Mouse (Mus musculus): ENCODE results near the gene Adcy3. TPM values are rescaled to one million over a fixed set of nuclear protein-coding genes. Genes with fewer than 3 reads are reported as not detected.

Adcy3 gene
- polyA plus RNA-seq, 1 experiment from 2014 or later = 8.9 TPM

GRCm38 (mm10) chr12:4189060-4189447, 56.2 kb downstream of the Adcy3 start:
- no peak overlapping the region for H3K4me3 ChIP-seq (ENCODE audit: low read depth, low read length)
- ATAC-seq (ENCODE audit: insufficient number of reproducible peaks, insufficient read depth, low FRiP score, low read depth) = no peak
- H3K9ac ChIP-seq (replicated peaks; ENCODE audit: low read depth, low read length) = no peak overlapping the region
- no peaks in the 10 kb centered on the region for H3K9me3 ChIP-seq (ENCODE audit: control insufficient read depth, low read depth, low read length)
- H3K36me3 ChIP-seq (ENCODE audit: control insufficient read depth, insufficient read depth, low read length) = no peaks in the 10 kb centered on the region
- H3K4me2 ChIP-seq (replicated peaks; ENCODE audit: low read depth, low read length) = no peak overlapping the region
- H3K27me3 ChIP-seq (ENCODE audit: control insufficient read depth, insufficient read depth, low read length) = no peaks in the 10 kb centered on the region
- 49% methylated on average over 5 of the region's 5 CpGs for WGBS
- no peak overlapping the region for H3K27ac ChIP-seq (ENCODE audit: low read length)
- H3K4me1 ChIP-seq (ENCODE audit: control insufficient read depth, insufficient read depth, low read length) = peaks cover 14% of the 10 kb centered on the region

DNA sequence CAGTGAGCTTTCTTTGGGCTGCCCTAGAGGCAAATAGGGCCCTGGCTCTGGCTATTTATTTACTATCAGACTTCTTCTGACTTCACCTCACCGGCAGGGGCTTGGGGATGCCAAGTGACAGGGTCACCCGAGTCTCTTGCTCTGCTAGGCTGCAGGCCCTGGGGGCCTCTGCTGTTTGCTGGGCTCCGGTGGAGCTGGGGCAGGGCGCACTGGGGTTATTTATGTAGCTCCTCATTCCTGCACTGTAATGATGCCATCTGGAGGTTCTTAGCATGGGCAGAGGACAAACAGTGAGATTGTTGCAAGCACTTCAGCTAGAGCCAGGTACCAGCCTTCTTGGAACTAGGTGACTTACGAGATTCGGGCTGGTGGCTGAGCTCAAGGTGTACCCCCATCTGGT, 59.6 kb downstream of the Adcy3 start:
- H3K9ac ChIP-seq (replicated peaks; ENCODE audit: low read depth, low read length) = no peak overlapping the region
- no peak for ATAC-seq (ENCODE audit: insufficient number of reproducible peaks, insufficient read depth, low FRiP score, low read depth)
- peaks cover 8% of the 10 kb centered on the region for H3K36me3 ChIP-seq (ENCODE audit: control insufficient read depth, insufficient read depth, low read length)
- no peak overlapping the region for H3K4me3 ChIP-seq (ENCODE audit: low read depth, low read length)
- no peak overlapping the region; the same call in 1 of the 2 replicates for H3K27ac ChIP-seq (ENCODE audit: low read length)
- H3K9me3 ChIP-seq (ENCODE audit: control insufficient read depth, low read depth, low read length) = no peaks in the 10 kb centered on the region
- WGBS = 57% methylated on average over 6 of the region's 6 CpGs
- no peaks in the 10 kb centered on the region for H3K27me3 ChIP-seq (ENCODE audit: control insufficient read depth, insufficient read depth, low read length)
- H3K4me1 ChIP-seq (ENCODE audit: control insufficient read depth, insufficient read depth, low read length) = peaks cover 14% of the 10 kb centered on the region
- no peak overlapping the region for H3K4me2 ChIP-seq (replicated peaks; ENCODE audit: low read depth, low read length)

GRCm38 (mm10) chr12:4193025-4193740, 60.3 kb downstream of the Adcy3 start:
- peaks cover 12% of the 10 kb centered on the region for H3K36me3 ChIP-seq (ENCODE audit: control insufficient read depth, insufficient read depth, low read length)
- WGBS = 31% methylated on average over 10 of the region's 10 CpGs
- ATAC-seq (ENCODE audit: insufficient number of reproducible peaks, insufficient read depth, low FRiP score, low read depth) = no peak
- no peak overlapping the region for H3K4me2 ChIP-seq (replicated peaks; ENCODE audit: low read depth, low read length)
- no peaks in the 10 kb centered on the region for H3K27me3 ChIP-seq (ENCODE audit: control insufficient read depth, insufficient read depth, low read length)
- no peak overlapping the region for H3K4me3 ChIP-seq (ENCODE audit: low read depth, low read length)
- no peaks in the 10 kb centered on the region for H3K9me3 ChIP-seq (ENCODE audit: control insufficient read depth, low read depth, low read length)
- no peak overlapping the region for H3K9ac ChIP-seq (replicated peaks; ENCODE audit: low read depth, low read length)
- peaks cover 12% of the 10 kb centered on the region for H3K4me1 ChIP-seq (ENCODE audit: control insufficient read depth, insufficient read depth, low read length)
- H3K27ac ChIP-seq (ENCODE audit: low read length) = no peak overlapping the region; the same call in 1 of the 2 replicates

DNA sequence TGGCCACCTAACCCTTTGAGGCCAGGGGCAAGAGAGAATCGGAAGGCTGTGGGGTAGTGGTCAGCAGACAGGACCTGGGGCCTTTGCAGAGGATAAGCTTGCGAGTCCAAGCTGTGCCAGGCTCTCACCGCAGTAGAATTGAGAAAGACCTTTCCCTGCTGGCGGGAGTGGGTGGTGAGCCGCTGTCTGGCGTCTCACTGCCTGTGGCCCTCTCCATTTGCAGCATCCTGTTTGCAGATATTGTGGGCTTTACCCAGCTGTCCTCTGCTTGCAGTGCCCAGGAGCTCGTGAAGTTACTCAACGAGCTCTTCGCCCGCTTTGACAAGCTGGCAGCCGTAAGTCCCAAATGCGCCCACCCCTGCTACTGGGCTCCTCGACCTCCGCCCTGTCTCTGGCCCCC, 61.7 kb downstream of the Adcy3 start:
- H3K36me3 ChIP-seq (ENCODE audit: control insufficient read depth, insufficient read depth, low read length) = peaks cover 13% of the 10 kb centered on the region
- ATAC-seq (ENCODE audit: insufficient number of reproducible peaks, insufficient read depth, low FRiP score, low read depth) = no peak

GRCm38 (mm10) chr12:4198702-4199101, 65.8 kb downstream of the Adcy3 start:
- Histone ChIP-seq H3K36me3 (ENCODE audit: control insufficient read depth, insufficient read depth, low read length) (peaks cover 17% of the 10 kb centered on the region), H3K9ac (replicated peaks; ENCODE audit: low read depth, low read length) (no peak overlapping the region), H3K4me1 (ENCODE audit: control insufficient read depth, insufficient read depth, low read length) (no peaks in the 10 kb centered on the region), H3K27ac (ENCODE audit: low read length) (no peak overlapping the region), H3K9me3 (ENCODE audit: control insufficient read depth, low read depth, low read length) (no peaks in the 10 kb centered on the region), H3K4me2 (replicated peaks; ENCODE audit: low read depth, low read length) (no peak overlapping the region), H3K4me3 (ENCODE audit: low read depth, low read length) (no peak overlapping the region), H3K27me3 (ENCODE audit: control insufficient read depth, insufficient read depth, low read length) (no peaks in the 10 kb centered on the region)
- WGBS = 81% methylated on average over 4 of the region's 4 CpGs
- no peak for ATAC-seq (ENCODE audit: insufficient number of reproducible peaks, insufficient read depth, low FRiP score, low read depth)

More for the DNA sequence above, 61.7 kb downstream of the Adcy3 start:
- H3K9ac ChIP-seq (replicated peaks; ENCODE audit: low read depth, low read length) = no peak overlapping the region
- no peaks in the 10 kb centered on the region for H3K9me3 ChIP-seq (ENCODE audit: control insufficient read depth, low read depth, low read length)
- H3K27me3 ChIP-seq (ENCODE audit: control insufficient read depth, insufficient read depth, low read length) = no peaks in the 10 kb centered on the region
- H3K4me1 ChIP-seq (ENCODE audit: control insufficient read depth, insufficient read depth, low read length) = peaks cover 5% of the 10 kb centered on the region; the same call in 1 of the 2 replicates
- WGBS = 90% methylated on average over 14 of the region's 14 CpGs
- H3K4me2 ChIP-seq (replicated peaks; ENCODE audit: low read depth, low read length) = no peak overlapping the region
- H3K27ac ChIP-seq (ENCODE audit: low read length) = no peak overlapping the region
- H3K4me3 ChIP-seq (ENCODE audit: low read depth, low read length) = no peak overlapping the region

GRCm38 (mm10) chr12:4199271-4199670, 66.4 kb downstream of the Adcy3 start:
- H3K36me3 ChIP-seq (ENCODE audit: control insufficient read depth, insufficient read depth, low read length) = peaks cover 17% of the 10 kb centered on the region
- H3K27me3 ChIP-seq (ENCODE audit: control insufficient read depth, insufficient read depth, low read length) = no peaks in the 10 kb centered on the region
- H3K4me2 ChIP-seq (replicated peaks; ENCODE audit: low read depth, low read length) = no peak overlapping the region
- H3K4me3 ChIP-seq (ENCODE audit: low read depth, low read length) = no peak overlapping the region
- 92% methylated on average over 11 of the region's 11 CpGs for WGBS
- H3K4me1 ChIP-seq (ENCODE audit: control insufficient read depth, insufficient read depth, low read length) = no peaks in the 10 kb centered on the region
- H3K9ac ChIP-seq (replicated peaks; ENCODE audit: low read depth, low read length) = no peak overlapping the region
- H3K9me3 ChIP-seq (ENCODE audit: control insufficient read depth, low read depth, low read length) = no peaks in the 10 kb centered on the region
- no peak overlapping the region for H3K27ac ChIP-seq (ENCODE audit: low read length)
- ATAC-seq (ENCODE audit: insufficient number of reproducible peaks, insufficient read depth, low FRiP score, low read depth) = no peak

GRCm38 (mm10) chr12:4201454-4202200, 68.7 kb downstream of the Adcy3 start:
- Histone ChIP-seq H3K36me3 (ENCODE audit: control insufficient read depth, insufficient read depth, low read length) (peaks cover 17% of the 10 kb centered on the region; the same call in 1 of the 2 replicates), H3K4me1 (ENCODE audit: control insufficient read depth, insufficient read depth, low read length) (no peaks in the 10 kb centered on the region), H3K27me3 (ENCODE audit: control insufficient read depth, insufficient read depth, low read length) (no peaks in the 10 kb centered on the region), H3K4me2 (replicated peaks; ENCODE audit: low read depth, low read length) (no peak overlapping the region), H3K9ac (replicated peaks; ENCODE audit: low read depth, low read length) (no peak overlapping the region), H3K4me3 (ENCODE audit: low read depth, low read length) (no peak overlapping the region), H3K9me3 (ENCODE audit: control insufficient read depth, low read depth, low read length) (no peaks in the 10 kb centered on the region), H3K27ac (ENCODE audit: low read length) (no peak overlapping the region)
- ATAC-seq (ENCODE audit: insufficient number of reproducible peaks, insufficient read depth, low FRiP score, low read depth) = no peak
- WGBS = 91% methylated on average over 13 of the region's 13 CpGs

DNA sequence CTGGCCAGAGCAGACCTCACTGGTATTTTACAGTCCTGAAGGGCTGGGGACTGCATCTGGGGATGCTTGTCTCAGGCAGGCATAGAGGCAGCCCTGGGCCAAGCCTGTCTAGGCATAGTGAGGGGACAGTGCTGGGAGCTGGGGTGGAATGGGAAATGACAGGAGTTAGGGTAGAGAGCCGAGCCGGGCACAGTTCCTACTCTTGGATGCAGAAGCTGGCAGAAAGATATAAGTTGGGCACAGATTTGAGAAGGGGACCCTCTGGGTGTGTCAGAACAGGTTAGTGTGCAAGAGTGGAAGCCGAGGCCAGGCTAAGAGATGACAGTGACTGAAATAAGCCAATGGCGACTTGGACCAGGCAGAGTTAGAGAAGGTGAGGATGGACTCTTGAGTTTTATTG, 69.3 kb downstream of the Adcy3 start:
- no peaks in the 10 kb centered on the region for H3K9me3 ChIP-seq (ENCODE audit: control insufficient read depth, low read depth, low read length)
- ATAC-seq (ENCODE audit: insufficient number of reproducible peaks, insufficient read depth, low FRiP score, low read depth) = no peak
- no peaks in the 10 kb centered on the region for H3K4me1 ChIP-seq (ENCODE audit: control insufficient read depth, insufficient read depth, low read length)
- H3K9ac ChIP-seq (replicated peaks; ENCODE audit: low read depth, low read length) = no peak overlapping the region
- H3K36me3 ChIP-seq (ENCODE audit: control insufficient read depth, insufficient read depth, low read length) = peaks cover 19% of the 10 kb centered on the region
- no peak overlapping the region for H3K27ac ChIP-seq (ENCODE audit: low read length)
- H3K27me3 ChIP-seq (ENCODE audit: control insufficient read depth, insufficient read depth, low read length) = no peaks in the 10 kb centered on the region
- H3K4me3 ChIP-seq (ENCODE audit: low read depth, low read length) = no peak overlapping the region
- no peak overlapping the region for H3K4me2 ChIP-seq (replicated peaks; ENCODE audit: low read depth, low read length)
- WGBS = 89% methylated on average over 4 of the region's 4 CpGs

Measured in stomach, embryonic 14.5 days (tissue).